ENCODE assay signal across 10 mouse cellular contexts in the genomic region with DNA sequence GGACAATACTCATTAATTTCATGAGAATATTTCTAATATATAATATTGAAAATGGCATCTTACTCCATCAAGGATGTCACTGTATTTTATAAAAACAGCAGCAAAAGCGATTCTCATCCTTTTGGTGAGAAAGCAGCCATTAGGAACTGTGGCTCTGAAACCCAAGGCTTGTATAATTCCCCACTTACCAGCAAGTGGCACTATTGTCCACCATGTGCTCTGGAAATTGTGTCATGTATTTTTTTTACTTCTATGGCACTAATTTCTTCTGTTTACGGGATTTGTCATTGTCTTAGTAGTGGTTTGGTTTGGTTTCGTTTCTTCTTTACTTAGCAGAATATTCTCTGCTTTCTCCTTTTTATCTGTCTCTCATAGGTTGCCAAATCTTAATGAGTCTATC.
DNase-seq lines count a peak whose midpoint lies in the region; ATAC-seq and TF ChIP-seq lines count a peak whose summit lies in the region.
"Had no signal": no experiment of that assay in that cellular context is flagged by ENCODE, and none has a peak within 500 bp of the region (broad histone marks: within the 10 kb centered on the region; RNA-seq: fewer than 3 reads in every experiment).

No protein-coding gene starts in this region.

- intact Hi-C loops in gastrocnemius, adult 2 months (cut with DNase I), result no loop called here
- intact Hi-C loops in gastrocnemius, postnatal 36 days (cut with DNase I), result no loop called here
- intact Hi-C loops in left cerebral cortex, postnatal 4 days (cut with DNase I), result loop anchor here (10.0 kb wide), 1 partner anchor 245 kb away; the partner anchor contains the start of gene Kcna10

- ATAC-seq in hematopoietic stem cell, adult 5-6 weeks (replicated peaks in 1 of 2; ENCODE audit: insufficient read depth in 1 of 2, low FRiP score in 2 of 2, low TSS enrichment in 1 of 2, low read depth in 1 of 2, poor library complexity in 2 of 2, severe bottlenecking in 2 of 2), result peak; percentile 56 to 75; a peak in 2 of 4 replicates

- no peak overlapping the region for H3K4me3 ChIP-seq in gastrocnemius, adult 2 months
- H3K4me3 ChIP-seq: heart, embryonic 13.5 days had no signal

- peak; percentile 27 for TF ChIP-seq CTCF in gastrocnemius, adult 2 months (IDR thresholded peaks at IDR 0.05)

- H3K27ac ChIP-seq in gastrocnemius, adult 2 months, result no peak overlapping the region
- H3K27ac ChIP-seq: heart, embryonic 13.5 days had no signal

- no peak for DNase-seq in gastrocnemius, adult 2 months
- no peak for DNase-seq in gastrocnemius, postnatal 36 days
- peak; percentile 52 to 53 for DNase-seq in right cerebral cortex, postnatal 10 days (ENCODE audit: low spot score in 2 of 2)
- no peak for DNase-seq in right cerebral cortex, postnatal 25 days
- DNase-seq in thymus, postnatal 25 days, result peak; percentile 38
- DNase-seq in kidney, postnatal 14 days, result no peak
- DNase-seq in left cerebral cortex, postnatal 4 days, result no peak
- DNase-seq: cerebellum, postnatal 25 days had no signal

Comparison
In these comparisons a context has a peak if more than half of its experiments do, and no peak if none do; other contexts are left out.
1. DNase-seq: peak in right cerebral cortex, postnatal 10 days (2 of 2) and thymus, postnatal 25 days (single experiment); none in gastrocnemius, adult 2 months (single experiment), gastrocnemius, postnatal 36 days (0 of 2), right cerebral cortex, postnatal 25 days (single experiment), kidney, postnatal 14 days (single experiment) and left cerebral cortex, postnatal 4 days (single experiment).